Mouse (Mus musculus) lung, adult 2 months (tissue): ENCODE data around the gene Rab26.

ENCODE experiments used
- CTCF ChIP-seq: fragments of 200-500 bp; IDR thresholded peaks from 2 replicates; pipeline ENCODE4 v1.5.1; 2011; ENCODE audit warnings: mild to moderate bottlenecking, low read length, control low read depth; ENCODE audit not compliant: insufficient read depth
- POLR2A ChIP-seq: fragments of 200-500 bp; IDR thresholded peaks from 2 replicates; pipeline ENCODE4 v1.6.1; 2011; ENCODE audit warnings: low read depth, mild to moderate bottlenecking, control low read depth, low read length, borderline replicate concordance; ENCODE audit errors: extremely low read depth

DNA sequence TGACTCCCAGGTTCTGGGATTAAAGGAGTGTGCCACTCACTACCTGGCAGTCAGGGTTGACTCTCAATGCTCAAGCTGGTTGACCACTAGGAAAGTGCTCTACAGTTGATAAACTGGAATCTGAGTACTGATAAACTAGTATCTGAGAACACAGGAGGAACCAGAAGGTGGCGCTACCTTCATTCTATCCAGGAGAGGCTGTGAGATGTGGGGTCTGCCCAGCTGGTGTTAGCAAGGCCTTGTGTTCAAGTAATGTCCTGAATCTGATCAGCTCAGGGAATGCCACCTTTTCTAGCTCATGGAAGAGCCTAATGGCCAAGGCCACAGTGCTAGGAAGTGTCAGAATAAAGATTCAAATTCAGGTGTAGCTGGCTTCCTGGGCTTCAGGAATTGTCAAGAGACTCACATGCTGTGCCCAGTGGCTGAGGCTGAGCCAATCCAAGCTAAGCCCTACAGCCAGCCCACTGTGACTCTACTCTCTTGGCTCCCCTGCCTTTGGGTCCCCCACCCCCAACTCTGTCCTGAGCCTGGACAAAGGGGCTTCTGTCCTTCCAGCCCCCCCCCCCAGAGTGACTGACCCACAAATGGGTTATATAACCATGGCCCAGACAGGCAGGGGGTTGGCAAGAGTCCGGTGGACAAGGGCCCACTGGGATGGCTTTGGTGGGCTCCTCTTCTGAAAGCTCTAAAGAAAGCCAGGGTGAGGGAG is 39.2 kb downstream of the Rab26 start:
- TF ChIP-seq CTCF (peak; percentile 64), POLR2A (no peak)
